Mouse (Mus musculus) forebrain, embryonic 10.5 days (tissue): Measurements from ENCODE around the gene Olfr77. TPM values are rescaled to one million over a fixed set of nuclear protein-coding genes. Genes with fewer than 3 reads are reported as not detected.

Experiments
- DNase-seq: peaks from one replicate; pipeline ENCODE4 v3.0.0-alpha.2; 2017; ENCODE audit warnings: low spot score; ENCODE audit errors: extremely low spot score
- H3K27ac ChIP-seq: fragments of 300-500 bp; sonication (generic); 2 replicates; pipeline ENCODE4 v1.5.1; 2016; ENCODE audit warnings: mild to moderate bottlenecking
- H3K27me3 ChIP-seq: fragments of 300-500 bp; sonication (generic); 2 replicates; pipeline ENCODE4 v1.6.1; 2016; ENCODE audit warnings: mild to moderate bottlenecking; ENCODE audit not compliant: poor library complexity, severe bottlenecking
- H3K36me3 ChIP-seq: fragments of 300-500 bp; sonication (generic); replicated peaks from 2 replicates; pipeline ENCODE4 v1.6.1; 2016; ENCODE audit warnings: mild to moderate bottlenecking, moderate library complexity
- H3K4me1 ChIP-seq: fragments of 300-500 bp; sonication (generic); 2 replicates; pipeline ENCODE4 v1.6.1; 2016
- H3K4me3 ChIP-seq: fragments of 300-500 bp; sonication (generic); 2 replicates; pipeline ENCODE4 v1.5.1; 2016; ENCODE audit warnings: mild to moderate bottlenecking, moderate library complexity
- H3K9me3 ChIP-seq: fragments of 300-500 bp; sonication (generic); 2 replicates; pipeline ENCODE4 v1.6.1; 2016; ENCODE audit warnings: mild to moderate bottlenecking, moderate library complexity
- WGBS: fragments of 180-500 bp; shearing (Covaris S2); methylation state at CpG from one replicate; pipeline ENCODE4 v1.1.7; 2016; 5-methylcytosine and 5-hydroxymethylcytosine counted together
- polyA plus RNA-seq: library from polyadenylated mRNA; unstranded; fragments of >200 nt; fragmentation: Nextera tagmentation; extraction: Ambion mirVana; gene quantifications from 2 replicates; pipeline ENCODE4 v1.2.1, GENCODE M21; 2016

Gene Olfr77
- polyA plus RNA-seq, result 0.15 and 0.20 TPM in 2 replicates

GRCm38 (mm10) chr9:19916565-19916964, at the start of gene Olfr77:
TSS of gene Olfr77 (plus strand) at chr9:19916865.
- Histone ChIP-seq H3K4me1 (no peaks in the 10 kb centered on the region), H3K4me3 (no peak within 1 kb of the TSS), H3K27ac (no peak within 1 kb of the TSS), H3K36me3 (no peaks in the 10 kb centered on the region), H3K9me3 (peaks cover 17% of the 10 kb centered on the region), H3K27me3 (no peaks in the 10 kb centered on the region)
- no peak for DNase-seq
- WGBS, result 89% methylated on average over 2 of the region's 2 CpGs

GRCm38 (mm10) chr9:19887904-19888303, 28.8 kb upstream of the Olfr77 start, which contains the start of gene Olfr862:
TSS of gene Olfr862 (minus strand) at chr9:19888004.
- Histone ChIP-seq H3K4me3 (no peak within 1 kb of the TSS), H3K27me3 (no peaks in the 10 kb centered on the region), H3K27ac (no peak within 1 kb of the TSS), H3K9me3 (peaks cover 28% of the 10 kb centered on the region), H3K4me1 (no peaks in the 10 kb centered on the region), H3K36me3 (no peaks in the 10 kb centered on the region)
- DNase-seq, result no peak

- H3K4me3 ChIP-seq, result no peak overlapping the region
- 66% methylated on average over 4 of the region's 4 CpGs for WGBS
- H3K4me1 ChIP-seq, result no peaks in the 10 kb centered on the region
- no peaks in the 10 kb centered on the region for H3K36me3 ChIP-seq
- H3K9me3 ChIP-seq, result peaks cover 33% of the 10 kb centered on the region
- H3K27ac ChIP-seq, result no peak overlapping the region
- no peak for DNase-seq
- no peaks in the 10 kb centered on the region for H3K27me3 ChIP-seq
These were observed 5.5 kb upstream of the Olfr77 start for GRCm38 (mm10) chr9:19911170-19911569.

Other genes starting within 250 kb of the Olfr77 start
- gene Olfr857, start 207.4 kb upstream of the Olfr77 start, polyA plus RNA-seq, result not detected in 2 replicates
- gene Olfr58, start 136.6 kb upstream of the Olfr77 start, polyA plus RNA-seq, result not detected in 2 replicates
- not detected in 2 replicates for gene Olfr859, start 112.0 kb upstream of the Olfr77 start, polyA plus RNA-seq
- gene Olfr860, start 67.1 kb upstream of the Olfr77 start, polyA plus RNA-seq, result not detected in 2 replicates
- gene Olfr862, start 28.9 kb upstream of the Olfr77 start, polyA plus RNA-seq, result not detected in 2 replicates
- gene Olfr866, start 111.2 kb downstream of the Olfr77 start, polyA plus RNA-seq, result not detected in 2 replicates
- not detected in 2 replicates for gene Olfr867, start 140.7 kb downstream of the Olfr77 start, polyA plus RNA-seq
- not detected in 2 replicates for gene Olfr868, start 181.8 kb downstream of the Olfr77 start, polyA plus RNA-seq
- not detected in 2 replicates for gene Olfr869, start 212.1 kb downstream of the Olfr77 start, polyA plus RNA-seq